Comparison of ENCODE assay signal across 9 mouse cellular contexts in genomic region chr16:6839299-6839995, GRCm38 (mm10).
DNase-seq lines count a peak whose midpoint lies in the region; ATAC-seq lines count a peak whose summit lies in the region.
"Had no signal": no experiment of that assay in that cellular context is flagged by ENCODE, and none has a peak within 500 bp of the region (broad histone marks: within the 10 kb centered on the region; RNA-seq: fewer than 3 reads in every experiment).

No protein-coding gene starts in this region.

- WGBS in forebrain, embryonic 10.5 days = 43% methylated on average over 15 of the region's 15 CpGs
- WGBS in heart, embryonic 12.5 days = 29% methylated on average over 15 of the region's 15 CpGs
- 32% methylated on average over 15 of the region's 15 CpGs for WGBS in kidney, embryonic 16.5 days
- WGBS in limb, embryonic 13.5 days = 42% methylated on average over 15 of the region's 15 CpGs
- 40% methylated on average over 15 of the region's 15 CpGs for WGBS in neural tube, embryonic 12.5 days

- peak overlapping the region; percentile 41 for H3K4me2 ChIP-seq in heart, embryonic 12.5 days
- H3K4me2 ChIP-seq in kidney, embryonic 16.5 days (replicated peaks; ENCODE audit: low read depth, low read length) = peak overlapping the region; percentile 30
- H3K4me2 ChIP-seq in limb, embryonic 13.5 days (replicated peaks) = no peak overlapping the region
- H3K4me2 ChIP-seq in neural tube, embryonic 12.5 days (replicated peaks) = 0 out of 2 replicates have a peak overlapping the region, but pooled peaks have one; percentile 27
- H3K4me2 ChIP-seq: liver, embryonic 15.5 days had no signal

- no peaks in the 10 kb centered on the region for H3K36me3 ChIP-seq in forebrain, embryonic 10.5 days (replicated peaks)
- H3K36me3 ChIP-seq in heart, embryonic 12.5 days = no peaks in the 10 kb centered on the region
- no peaks in the 10 kb centered on the region for H3K36me3 ChIP-seq in kidney, embryonic 16.5 days (ENCODE audit: insufficient read depth, low read length)
- H3K36me3 ChIP-seq in limb, embryonic 13.5 days = no peaks in the 10 kb centered on the region
- no peaks in the 10 kb centered on the region for H3K36me3 ChIP-seq in neural tube, embryonic 12.5 days
- H3K36me3 ChIP-seq: liver, embryonic 15.5 days had no signal

- H3K9me3 ChIP-seq in forebrain, embryonic 10.5 days = no peaks in the 10 kb centered on the region
- no peaks in the 10 kb centered on the region for H3K9me3 ChIP-seq in heart, embryonic 12.5 days (replicated peaks)
- no peaks in the 10 kb centered on the region for H3K9me3 ChIP-seq in kidney, embryonic 16.5 days (ENCODE audit: low read length)
- H3K9me3 ChIP-seq in limb, embryonic 13.5 days = no peaks in the 10 kb centered on the region
- H3K9me3 ChIP-seq in neural tube, embryonic 12.5 days = no peaks in the 10 kb centered on the region
- H3K9me3 ChIP-seq: liver, embryonic 15.5 days had no signal

- DNase-seq in thymus, postnatal 25 days = peak; percentile 1
- no peak for DNase-seq in thymus, adult 18-20 months
- peak; percentile 68 for DNase-seq in forebrain, embryonic 10.5 days (ENCODE audit: extremely low spot score, low spot score)
- DNase-seq in urinary bladder, postnatal 25 days (ENCODE audit: low spot score) = peak; percentile 4

- ATAC-seq in heart, embryonic 12.5 days (ENCODE audit: insufficient number of reproducible peaks, low FRiP score) = peak; percentile 76
- peak; percentile 85 for ATAC-seq in kidney, embryonic 16.5 days (ENCODE audit: low FRiP score, low TSS enrichment)
- ATAC-seq in limb, embryonic 13.5 days (ENCODE audit: low FRiP score, low read depth) = peak; percentile 64; the same call in 1 of the 2 replicates
- peak; percentile 77 for ATAC-seq in neural tube, embryonic 12.5 days (ENCODE audit: low FRiP score, low read depth)

- no peak overlapping the region for H3K4me3 ChIP-seq in forebrain, embryonic 10.5 days
- H3K4me3 ChIP-seq in heart, embryonic 12.5 days = no peak overlapping the region
- H3K4me3 ChIP-seq in kidney, embryonic 16.5 days (ENCODE audit: low read length) = no peak overlapping the region
- H3K4me3 ChIP-seq in limb, embryonic 13.5 days = no peak overlapping the region
- no peak overlapping the region for H3K4me3 ChIP-seq in neural tube, embryonic 12.5 days
- H3K4me3 ChIP-seq: liver, embryonic 15.5 days had no signal

- peaks cover 30% of the 10 kb centered on the region for H3K4me1 ChIP-seq in forebrain, embryonic 10.5 days
- peaks cover 12% of the 10 kb centered on the region for H3K4me1 ChIP-seq in heart, embryonic 12.5 days (replicated peaks)
- H3K4me1 ChIP-seq in kidney, embryonic 16.5 days (ENCODE audit: insufficient read depth, low read length) = peaks cover 15% of the 10 kb centered on the region; the same call in 1 of the 2 replicates
- peaks cover 3% of the 10 kb centered on the region; the same call in 1 of the 2 replicates for H3K4me1 ChIP-seq in limb, embryonic 13.5 days
- peaks cover 11% of the 10 kb centered on the region for H3K4me1 ChIP-seq in neural tube, embryonic 12.5 days
- H3K4me1 ChIP-seq: liver, embryonic 15.5 days had no signal

- peaks cover 15% of the 10 kb centered on the region for H3K27me3 ChIP-seq in forebrain, embryonic 10.5 days (ENCODE audit: poor library complexity, severe bottlenecking)
- H3K27me3 ChIP-seq in heart, embryonic 12.5 days (replicated peaks) = no peaks in the 10 kb centered on the region
- no peaks in the 10 kb centered on the region for H3K27me3 ChIP-seq in kidney, embryonic 16.5 days (ENCODE audit: insufficient read depth, low read length)
- H3K27me3 ChIP-seq in limb, embryonic 13.5 days = no peaks in the 10 kb centered on the region
- H3K27me3 ChIP-seq in neural tube, embryonic 12.5 days (replicated peaks) = no peaks in the 10 kb centered on the region
- H3K27me3 ChIP-seq: liver, embryonic 15.5 days had no signal

- no peak overlapping the region for H3K9ac ChIP-seq in heart, embryonic 12.5 days
- H3K9ac ChIP-seq in kidney, embryonic 16.5 days (replicated peaks; ENCODE audit: low read length) = no peak overlapping the region
- H3K9ac ChIP-seq in limb, embryonic 13.5 days = no peak overlapping the region
- no peak overlapping the region for H3K9ac ChIP-seq in neural tube, embryonic 12.5 days
- H3K9ac ChIP-seq: liver, embryonic 15.5 days had no signal

- H3K27ac ChIP-seq in forebrain, embryonic 10.5 days = no peak overlapping the region
- H3K27ac ChIP-seq in heart, embryonic 12.5 days (ENCODE audit: poor library complexity, severe bottlenecking) = no peak overlapping the region
- H3K27ac ChIP-seq in kidney, embryonic 16.5 days (ENCODE audit: low read length) = peak overlapping the region; percentile 48; the same call in 1 of the 2 replicates
- H3K27ac ChIP-seq in limb, embryonic 13.5 days = no peak overlapping the region
- no peak overlapping the region for H3K27ac ChIP-seq in neural tube, embryonic 12.5 days
- H3K27ac ChIP-seq: liver, embryonic 15.5 days had no signal

Comparison
In these comparisons a context has a peak if more than half of its experiments do, and no peak if none do; other contexts are left out.
1. DNase-seq: peak in thymus, postnatal 25 days (single experiment), forebrain, embryonic 10.5 days (single experiment) and urinary bladder, postnatal 25 days (single experiment); none in thymus, adult 18-20 months (0 of 2).
2. Peak in every context shown above with its lines, with median percentiles within 50 percentile points of each other: ATAC-seq.